Mouse (Mus musculus) T-helper 17 cell (primary cell): ENCODE measurements around the gene AC131692.1.

Source experiments
- in situ Hi-C, 2 experiments: fragments of 300-600 bp; cut with MboI, MseI; formaldehyde crosslinking; loops; 1 replicate in 1 of 2; 2 replicates in 1 of 2; pipeline ENCODE4 v1.15.1; 2025; ENCODE audit warnings: high pct_unique_total_duplicates in 2 of 2

Gene AC131692.1

GRCm38 (mm10) chr19:6094119-6094518 is at the start of gene AC131692.1:
Gene AC131692.1 (plus strand): TSS chr19:6094419.
- in situ Hi-C loops, result no loop called here

- in situ Hi-C loops, result no loop called here
These were observed 48.6 kb upstream of the AC131692.1 start for GRCm38 (mm10) chr19:6045366-6046293.

- in situ Hi-C loops, result no loop called here
These were observed 47.7 kb upstream of the AC131692.1 start, which contains the start of gene Syvn1 for GRCm38 (mm10) chr19:6046294-6047153. Gene Syvn1 (plus strand): TSS chr19:6046576.

GRCm38 (mm10) chr19:6047154-6047898 is 46.9 kb upstream of the AC131692.1 start:
- in situ Hi-C loops, result no loop called here

- in situ Hi-C loops, result no loop called here
These were observed 46.4 kb upstream of the AC131692.1 start for GRCm38 (mm10) chr19:6047899-6048166.

GRCm38 (mm10) chr19:6048681-6049410 is 45.4 kb upstream of the AC131692.1 start:
- in situ Hi-C loops, result no loop called here

GRCm38 (mm10) chr19:6052516-6052915 is 41.7 kb upstream of the AC131692.1 start:
- in situ Hi-C loops, result no loop called here

GRCm38 (mm10) chr19:6054296-6054695 is 39.9 kb upstream of the AC131692.1 start:
- in situ Hi-C loops, result no loop called here

- in situ Hi-C loops, result no loop called here
These were observed 37.5 kb upstream of the AC131692.1 start for GRCm38 (mm10) chr19:6056696-6057095.

- in situ Hi-C loops, result no loop called here
These were observed 36.7 kb upstream of the AC131692.1 start, which contains the start of the genes Mrpl49 and Fau for GRCm38 (mm10) chr19:6057313-6058096. Gene Mrpl49 (minus strand): TSS chr19:6057785. Gene Fau (plus strand): TSS chr19:6057844.

GRCm38 (mm10) chr19:6058513-6058912 is 35.7 kb upstream of the AC131692.1 start:
- in situ Hi-C loops, result no loop called here

- in situ Hi-C loops, result no loop called here
These were observed 35.3 kb upstream of the AC131692.1 start for GRCm38 (mm10) chr19:6058966-6059365.

- in situ Hi-C loops, result no loop called here
These were observed 33.1 kb upstream of the AC131692.1 start, which contains the start of gene Znhit2 for GRCm38 (mm10) chr19:6061021-6061533. Gene Znhit2 (plus strand): TSS chr19:6061192.

GRCm38 (mm10) chr19:6061641-6062302 is 32.4 kb upstream of the AC131692.1 start:
- in situ Hi-C loops, result no loop called here

GRCm38 (mm10) chr19:6062418-6062817 is 31.8 kb upstream of the AC131692.1 start:
- in situ Hi-C loops, result no loop called here

GRCm38 (mm10) chr19:6063081-6063480 is 31.1 kb upstream of the AC131692.1 start:
- in situ Hi-C loops, result no loop called here

GRCm38 (mm10) chr19:6066571-6066970 is 27.6 kb upstream of the AC131692.1 start:
- in situ Hi-C loops, result no loop called here

- in situ Hi-C loops, result no loop called here
These were observed 27.1 kb upstream of the AC131692.1 start for GRCm38 (mm10) chr19:6067011-6067723.
